Mouse (Mus musculus) MEL (cell line): ENCODE measurements around the gene Blcap.

Experiments used
- CHD2 ChIP-seq: IDR thresholded peaks from 2 replicates; pipeline ENCODE4 v1.6.1; 2011; ENCODE audit warnings: low read length, improper control_type of control experiment
- CTCF ChIP-seq, 3 experiments: IDR thresholded peaks in 2 of 3; conservative IDR thresholded peaks in 1 of 3; 2 replicates each; pipeline ENCODE4 v1.5.1; 2011 to 2012; ENCODE audit warnings: low read length in 3 of 3, low read depth in 2 of 3, mild to moderate bottlenecking in 2 of 3, improper control_type of control experiment in 1 of 3, inconsistent platforms in 1 of 3, mixed read lengths in 1 of 3, moderate library complexity in 1 of 3; ENCODE audit not compliant: control insufficient read depth in 1 of 3, insufficient read depth in 1 of 3, poor library complexity in 1 of 3, severe bottlenecking in 1 of 3
- POLR2A ChIP-seq, 2 experiments: IDR thresholded peaks; 2 replicates each; pipeline ENCODE4 v1.6.1; 2011 to 2012; ENCODE audit warnings: low read length in 2 of 2, mild to moderate bottlenecking in 2 of 2, control low read depth in 1 of 2, improper control_type of control experiment in 1 of 2, low read depth in 1 of 2, moderate library complexity in 1 of 2; ENCODE audit not compliant: control insufficient read depth in 1 of 2, insufficient read depth in 1 of 2, poor library complexity in 1 of 2
- ZNF384 ChIP-seq: IDR thresholded peaks from 2 replicates; pipeline ENCODE4 v1.6.1; 2012; ENCODE audit warnings: low read depth, mild to moderate bottlenecking, inconsistent platforms, low read length, improper control_type of control experiment

DNA sequence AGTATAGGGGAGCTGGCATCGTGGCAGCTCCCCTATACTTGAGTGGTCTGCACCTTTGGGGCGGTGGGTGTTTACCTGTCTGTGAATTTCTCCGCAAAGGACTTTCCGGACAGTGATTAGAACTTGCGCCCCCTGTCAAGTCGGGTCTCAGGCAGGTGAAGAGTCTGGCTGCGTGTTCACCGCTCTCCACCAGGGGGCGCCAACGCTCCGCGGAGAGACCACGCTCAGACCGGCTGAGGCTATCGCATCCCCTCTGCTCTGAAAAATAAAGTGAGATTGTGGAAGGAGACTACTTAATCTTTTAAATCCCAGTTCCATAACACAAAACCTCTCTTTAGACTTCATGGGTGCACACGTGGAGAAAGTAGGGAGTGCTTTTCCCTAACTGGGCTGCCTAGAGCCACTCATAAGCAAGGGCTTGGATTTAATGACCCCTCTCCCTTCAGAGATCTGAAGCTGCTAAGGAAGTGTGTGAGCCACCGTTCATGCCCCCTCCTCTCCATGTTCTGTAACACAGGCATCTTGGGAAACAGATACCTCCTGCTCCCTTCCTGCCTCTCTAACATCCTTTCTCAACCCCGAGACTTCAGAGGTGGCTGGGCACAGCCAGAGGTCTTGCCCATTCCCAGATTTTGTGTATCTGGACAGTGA lies 34.1 kb upstream of the Blcap start:
- TF ChIP-seq ZNF384 (no peak), POLR2A (IDR thresholded peaks at IDR 0.05; ENCODE audit: control insufficient read depth in 1 of 2, insufficient read depth in 1 of 2, low read depth in 1 of 2, low read length in 2 of 2, poor library complexity in 1 of 2) (no peak), CTCF (IDR thresholded peaks at IDR 0.05 in 2 of 3, conservative IDR thresholded peaks at IDR 0.05 in 1 of 3; ENCODE audit: control insufficient read depth in 1 of 3, insufficient read depth in 1 of 3, low read depth in 2 of 3, low read length in 3 of 3, poor library complexity in 1 of 3, severe bottlenecking in 1 of 3) (peak; percentile 91 to 99 (median 95)), CHD2 (no peak)
